Mouse (Mus musculus): ENCODE measurements around the gene Bag6. TPM values are rescaled to one million over a fixed set of nuclear protein-coding genes. Genes with fewer than 3 reads are reported as not detected.

Gene Bag6
- polyA plus RNA-seq, 1 experiment from 2014 or later, result 84.0 TPM

DNA sequence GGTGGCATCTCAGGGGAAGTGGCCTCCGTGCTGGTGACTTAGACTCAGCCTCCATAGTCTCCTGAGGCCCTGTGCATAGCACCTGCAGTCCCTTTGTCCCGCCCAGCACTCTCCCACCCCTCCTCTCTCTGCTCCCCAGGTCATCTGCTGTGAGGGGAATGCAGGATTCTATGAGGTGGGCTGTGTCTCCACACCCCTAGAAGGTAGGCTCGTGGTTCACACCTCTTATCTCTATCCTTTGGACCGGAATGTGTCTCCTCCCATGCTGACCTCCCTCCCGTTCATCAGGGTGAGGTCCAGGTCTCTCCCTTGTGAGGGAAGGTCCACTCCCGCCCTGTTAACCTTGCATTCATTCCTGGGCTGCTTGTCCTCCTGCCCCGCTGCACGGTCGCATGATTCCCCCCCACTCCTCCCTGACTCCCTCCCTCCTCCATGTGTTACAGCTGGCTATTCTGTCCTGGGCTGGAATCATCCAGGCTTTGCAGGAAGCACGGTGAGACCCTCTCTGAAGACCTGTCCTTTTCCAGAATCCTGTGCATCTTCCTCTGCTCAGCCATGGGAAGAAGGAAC, 34.7 kb upstream of the Bag6 start:
- Histone ChIP-seq H3K36me3 (peaks cover 84% of the 10 kb centered on the region), H3K9me3 (no peaks in the 10 kb centered on the region), H3K4me1 (no peaks in the 10 kb centered on the region), H3K4me3 (no peak overlapping the region), H3K9ac (replicated peaks) (no peak overlapping the region), H3K4me2 (replicated peaks) (no peak overlapping the region), H3K27ac (replicated peaks) (no peak overlapping the region), H3K27me3 (no peaks in the 10 kb centered on the region)
- 83% methylated on average over 10 of the region's 10 CpGs for WGBS
- no peak for ATAC-seq (ENCODE audit: low FRiP score, low read depth)

- no peak for ATAC-seq (ENCODE audit: low FRiP score, low read depth)
- H3K36me3 ChIP-seq, result peaks cover 77% of the 10 kb centered on the region
- H3K4me1 ChIP-seq, result peaks cover 8% of the 10 kb centered on the region
- H3K4me3 ChIP-seq, result no peak overlapping the region
- H3K9me3 ChIP-seq, result no peaks in the 10 kb centered on the region
- 92% methylated on average over 11 of the region's 11 CpGs for WGBS
- H3K27me3 ChIP-seq, result no peaks in the 10 kb centered on the region
- H3K4me2 ChIP-seq (replicated peaks), result no peak overlapping the region
- H3K9ac ChIP-seq (replicated peaks), result no peak overlapping the region
- H3K27ac ChIP-seq (replicated peaks), result no peak overlapping the region
These were observed 33.8 kb upstream of the Bag6 start for GRCm38 (mm10) chr17:35101161-35101560.

DNA sequence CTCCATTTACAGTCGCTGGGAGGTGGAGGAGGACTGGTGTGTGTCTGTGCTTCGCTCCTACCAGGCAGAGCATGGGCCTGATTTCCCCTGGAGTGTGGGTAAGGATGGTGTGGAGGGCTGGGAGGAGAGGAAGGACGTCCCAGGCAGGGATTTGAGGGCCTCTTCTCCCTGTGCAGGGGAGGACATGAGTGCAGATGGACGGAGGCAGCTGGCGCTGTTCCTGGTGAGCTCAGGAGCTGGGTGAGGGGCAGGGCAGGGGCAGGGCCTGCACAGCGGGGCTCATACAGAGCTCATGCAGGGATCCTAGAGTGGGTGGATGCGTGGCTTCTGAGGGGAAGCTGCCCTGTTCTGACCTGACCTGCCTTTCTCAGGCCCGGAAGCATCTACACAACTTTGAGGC, 32.7 kb upstream of the Bag6 start:
- Histone ChIP-seq H3K4me1 (peaks cover 10% of the 10 kb centered on the region), H3K9me3 (no peaks in the 10 kb centered on the region), H3K9ac (replicated peaks) (no peak overlapping the region), H3K4me3 (no peak overlapping the region), H3K36me3 (peaks cover 66% of the 10 kb centered on the region), H3K27ac (replicated peaks) (no peak overlapping the region), H3K4me2 (replicated peaks) (no peak overlapping the region), H3K27me3 (no peaks in the 10 kb centered on the region)
- WGBS, result 80% methylated on average over 8 of the region's 8 CpGs
- ATAC-seq (ENCODE audit: low FRiP score, low read depth), result no peak

- Histone ChIP-seq H3K9ac (replicated peaks) (no peak overlapping the region), H3K27me3 (no peaks in the 10 kb centered on the region), H3K36me3 (peaks cover 56% of the 10 kb centered on the region), H3K4me1 (peaks cover 10% of the 10 kb centered on the region), H3K27ac (replicated peaks) (no peak overlapping the region), H3K4me3 (no peak overlapping the region), H3K9me3 (no peaks in the 10 kb centered on the region), H3K4me2 (replicated peaks) (no peak overlapping the region)
- WGBS, result 74% methylated on average over 6 of the region's 6 CpGs
- ATAC-seq (ENCODE audit: low FRiP score, low read depth), result no peak
These were observed 31.7 kb upstream of the Bag6 start for GRCm38 (mm10) chr17:35103221-35103690.

GRCm38 (mm10) chr17:35104079-35104478, 30.9 kb upstream of the Bag6 start:
- H3K4me3 ChIP-seq, result no peak overlapping the region
- peaks cover 48% of the 10 kb centered on the region for H3K36me3 ChIP-seq
- H3K27me3 ChIP-seq, result no peaks in the 10 kb centered on the region
- no peak overlapping the region for H3K4me2 ChIP-seq (replicated peaks)
- no peaks in the 10 kb centered on the region for H3K9me3 ChIP-seq
- H3K27ac ChIP-seq (replicated peaks), result no peak overlapping the region
- H3K4me1 ChIP-seq, result peaks cover 10% of the 10 kb centered on the region
- ATAC-seq (ENCODE audit: low FRiP score, low read depth), result no peak
- no peak overlapping the region for H3K9ac ChIP-seq (replicated peaks)
- 95% methylated on average over 7 of the region's 7 CpGs for WGBS

- 76% methylated on average over 6 of the region's 6 CpGs for WGBS
- H3K9me3 ChIP-seq, result no peaks in the 10 kb centered on the region
- peaks cover 41% of the 10 kb centered on the region for H3K36me3 ChIP-seq
- ATAC-seq (ENCODE audit: low FRiP score, low read depth), result no peak
- no peak overlapping the region for H3K4me2 ChIP-seq (replicated peaks)
- no peak overlapping the region for H3K9ac ChIP-seq (replicated peaks)
- H3K27me3 ChIP-seq, result no peaks in the 10 kb centered on the region
- H3K27ac ChIP-seq (replicated peaks), result no peak overlapping the region
- no peak overlapping the region for H3K4me3 ChIP-seq
- peaks cover 10% of the 10 kb centered on the region for H3K4me1 ChIP-seq
These were observed 30.2 kb upstream of the Bag6 start for GRCm38 (mm10) chr17:35104754-35105153.

DNA sequence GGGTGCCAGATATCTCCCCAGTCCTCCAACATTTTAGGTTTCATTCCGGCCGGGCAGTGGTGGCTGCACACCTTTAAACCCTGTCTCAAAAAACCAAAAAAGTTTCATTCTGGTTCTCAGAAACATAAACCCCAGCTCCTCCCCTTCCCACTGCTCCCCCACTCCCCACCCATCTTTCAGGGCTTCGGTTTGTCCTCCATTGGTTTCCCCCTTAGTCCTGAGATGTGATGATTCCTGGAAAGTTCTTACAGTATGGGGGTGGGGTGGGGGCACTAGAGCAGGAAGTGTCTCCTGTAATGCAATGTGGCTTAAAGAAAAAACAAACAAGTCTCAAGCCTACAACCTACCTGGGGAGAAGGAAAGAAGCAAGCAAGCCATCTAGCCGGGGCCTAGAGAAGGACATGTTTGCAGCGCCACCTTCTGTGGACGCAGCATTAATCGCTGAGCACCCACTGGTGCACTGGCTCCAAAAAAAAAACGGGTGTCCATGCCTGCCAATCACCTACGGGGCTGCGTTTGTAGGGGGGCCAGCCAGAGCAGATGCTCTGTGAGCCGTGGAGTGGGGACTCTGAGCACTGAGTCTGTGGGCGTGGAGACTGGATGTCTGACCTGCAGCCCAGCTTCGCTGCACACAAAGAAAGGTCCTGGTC, 29.1 kb upstream of the Bag6 start:
- 0 out of 2 replicates have a peak overlapping the region, but pooled peaks have one; percentile 37 for H3K9ac ChIP-seq (replicated peaks)
- H3K27ac ChIP-seq (replicated peaks), result no peak overlapping the region
- H3K27me3 ChIP-seq, result no peaks in the 10 kb centered on the region
- H3K9me3 ChIP-seq, result no peaks in the 10 kb centered on the region
- 0 out of 2 replicates have a peak overlapping the region, but pooled peaks have one; percentile 17 for H3K4me3 ChIP-seq
- WGBS, result 24% methylated on average over 13 of the region's 13 CpGs
- H3K4me1 ChIP-seq, result peaks cover 10% of the 10 kb centered on the region
- peak; percentile 12; the same call in 1 of the 2 replicates for ATAC-seq (ENCODE audit: low FRiP score, low read depth)
- peaks cover 30% of the 10 kb centered on the region for H3K36me3 ChIP-seq
- H3K4me2 ChIP-seq (replicated peaks), result peak overlapping the region; percentile 36

GRCm38 (mm10) chr17:35106522-35106921, 28.5 kb upstream of the Bag6 start:
- Histone ChIP-seq H3K4me1 (peaks cover 10% of the 10 kb centered on the region), H3K4me3 (0 out of 2 replicates have a peak overlapping the region, but pooled peaks have one; percentile 17), H3K9ac (replicated peaks) (no peak overlapping the region), H3K27me3 (no peaks in the 10 kb centered on the region), H3K27ac (replicated peaks) (no peak overlapping the region), H3K4me2 (replicated peaks) (no peak overlapping the region), H3K36me3 (peaks cover 23% of the 10 kb centered on the region), H3K9me3 (no peaks in the 10 kb centered on the region)
- ATAC-seq (ENCODE audit: low FRiP score, low read depth), result no peak
- WGBS, result 65% methylated on average over 3 of the region's 3 CpGs

DNA sequence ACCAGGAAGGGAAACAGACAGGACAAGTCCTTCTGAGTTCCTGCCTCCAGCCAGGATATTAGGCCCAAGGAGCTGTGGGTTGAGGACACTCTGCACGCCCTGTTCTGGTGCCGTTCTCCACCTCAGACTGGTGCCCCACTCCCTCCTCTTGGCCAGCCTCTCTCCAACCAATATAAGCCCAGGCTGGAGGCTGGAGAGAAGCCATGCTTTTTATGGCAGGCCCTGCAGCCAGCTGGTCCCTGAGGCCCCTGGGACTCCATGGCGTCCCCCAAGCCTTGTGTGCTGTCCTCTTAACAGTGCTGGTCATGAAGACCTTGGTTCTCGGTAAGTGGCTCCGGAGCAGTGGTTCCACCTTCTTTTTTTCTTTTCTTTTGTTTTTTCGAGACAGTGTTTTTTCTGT, 26.9 kb upstream of the Bag6 start, which contains the start of gene Ly6g5c:
TSS of gene Ly6g5c (plus strand) at position 183 of the 400 bp plus-strand sequence.
- Histone ChIP-seq H3K36me3 (peaks cover 8% of the 10 kb centered on the region; the same call in 1 of the 2 replicates), H3K9me3 (no peaks in the 10 kb centered on the region), H3K4me3 (no peak within 1 kb of the TSS), H3K27me3 (no peaks in the 10 kb centered on the region), H3K27ac (replicated peaks) (no peak within 1 kb of the TSS), H3K4me2 (replicated peaks) (no peak within 1 kb of the TSS), H3K9ac (replicated peaks) (no peak within 1 kb of the TSS), H3K4me1 (peaks cover 10% of the 10 kb centered on the region)
- ATAC-seq (ENCODE audit: low FRiP score, low read depth), result no peak
- WGBS, result 85% methylated on average over 6 of the region's 6 CpGs

- Histone ChIP-seq H3K36me3 (peaks cover 26% of the 10 kb centered on the region), H3K9me3 (no peaks in the 10 kb centered on the region), H3K4me2 (replicated peaks) (no peak overlapping the region), H3K27ac (replicated peaks) (no peak overlapping the region), H3K4me3 (no peak overlapping the region), H3K9ac (replicated peaks) (no peak overlapping the region), H3K4me1 (no peaks in the 10 kb centered on the region), H3K27me3 (no peaks in the 10 kb centered on the region)
- ATAC-seq (ENCODE audit: low FRiP score, low read depth), result no peak
- 69% methylated on average over 9 of the region's 9 CpGs for WGBS
These were observed 23.2 kb upstream of the Bag6 start for GRCm38 (mm10) chr17:35111774-35112173.

DNA sequence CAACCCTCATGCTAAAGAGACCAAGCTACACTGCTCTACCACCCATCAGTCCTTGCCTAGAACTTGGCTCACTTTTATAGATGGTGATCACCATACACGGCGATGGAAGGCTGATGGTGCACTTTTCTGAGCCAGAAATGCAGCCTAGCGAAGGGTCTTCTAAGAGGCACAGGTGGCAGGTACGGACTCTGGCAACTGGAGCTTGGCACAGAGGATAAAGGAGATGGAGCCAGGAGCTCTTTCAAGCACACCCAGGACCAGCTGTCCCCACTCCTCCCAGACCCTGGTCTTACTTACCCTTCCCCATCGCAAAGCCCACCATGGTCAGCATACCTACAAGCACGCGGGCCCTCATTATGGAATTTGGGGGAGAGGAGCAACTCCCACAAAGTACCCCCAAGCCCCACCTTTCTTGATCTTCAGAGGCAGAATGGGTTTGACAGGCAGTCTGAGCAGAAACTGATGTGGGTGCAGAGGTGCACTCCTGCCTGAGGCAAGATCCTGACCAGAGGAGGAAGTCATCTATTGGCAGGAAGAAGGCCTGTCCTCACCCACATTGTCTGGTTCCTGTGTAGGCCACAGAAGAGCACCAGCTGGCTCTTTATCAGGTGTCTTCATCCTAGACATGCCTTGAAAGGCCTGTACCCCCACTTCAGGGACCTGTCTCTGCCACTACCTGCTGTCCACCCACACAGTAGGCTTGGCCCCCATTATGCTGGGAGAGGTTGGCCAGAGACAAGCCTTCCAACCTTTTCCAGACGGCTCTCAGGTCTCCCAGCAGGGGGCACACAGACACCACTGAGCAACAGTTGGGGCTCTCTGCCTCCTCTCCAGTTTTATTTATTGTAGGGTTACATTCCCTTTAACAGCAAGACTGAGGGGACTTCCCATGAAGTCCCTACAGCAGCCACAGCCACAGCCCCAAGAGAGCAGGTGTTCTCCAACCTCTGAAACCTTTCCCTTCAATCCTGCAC, 19.6 kb upstream of the Bag6 start, which contains the start of gene Ly6g5b:
TSS of gene Ly6g5b (minus strand) at position 383 of the 974 bp plus-strand sequence.
- ATAC-seq (ENCODE audit: low FRiP score, low read depth), result no peak
- 84% methylated on average over 8 of the region's 8 CpGs for WGBS
- Histone ChIP-seq H3K27me3 (no peaks in the 10 kb centered on the region), H3K9me3 (no peaks in the 10 kb centered on the region), H3K4me2 (replicated peaks) (no peak within 1 kb of the TSS), H3K27ac (replicated peaks) (no peak within 1 kb of the TSS), H3K4me3 (no peak within 1 kb of the TSS), H3K36me3 (peaks cover 50% of the 10 kb centered on the region), H3K4me1 (peaks cover 6% of the 10 kb centered on the region), H3K9ac (replicated peaks) (no peak within 1 kb of the TSS)

Measured in midbrain, embryonic 12.5 days (tissue).